Mouse (Mus musculus): Measurements from ENCODE around the gene Ddx42. TPM values are rescaled to one million over a fixed set of nuclear protein-coding genes. Genes with fewer than 3 reads are reported as not detected.
"Not testable (repeated sequence)": the region's sequence is repeated elsewhere in the genome, so short reads cannot be mapped to it uniquely, and the experiment has no call there.

The Ddx42 gene
- total RNA-seq, 2 experiments from 2014 or later = 64.4 to 68.0 TPM

DNA sequence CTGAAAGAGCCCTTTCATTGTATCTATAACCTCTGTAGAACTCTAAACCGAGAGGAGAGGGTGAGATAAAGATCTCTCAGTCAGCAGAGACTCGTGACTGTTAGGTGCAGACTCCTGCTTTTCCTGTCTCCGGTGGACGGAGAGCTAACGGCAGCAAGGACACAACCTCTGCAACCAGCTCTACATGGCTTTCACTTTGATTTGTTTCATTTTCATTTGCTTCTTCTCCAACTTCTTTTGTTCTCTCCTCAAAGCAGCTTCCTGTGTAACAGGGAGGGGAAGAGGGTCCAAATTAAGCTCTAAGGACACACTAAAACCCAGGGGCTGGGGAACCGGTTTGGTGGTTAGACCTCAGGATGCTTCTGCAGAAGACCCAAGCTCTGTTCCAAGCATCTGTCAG lies 16.0 kb upstream of the Ddx42 start:
- DNase-seq (ENCODE audit: low spot score in 2 of 2) = no peak

DNA sequence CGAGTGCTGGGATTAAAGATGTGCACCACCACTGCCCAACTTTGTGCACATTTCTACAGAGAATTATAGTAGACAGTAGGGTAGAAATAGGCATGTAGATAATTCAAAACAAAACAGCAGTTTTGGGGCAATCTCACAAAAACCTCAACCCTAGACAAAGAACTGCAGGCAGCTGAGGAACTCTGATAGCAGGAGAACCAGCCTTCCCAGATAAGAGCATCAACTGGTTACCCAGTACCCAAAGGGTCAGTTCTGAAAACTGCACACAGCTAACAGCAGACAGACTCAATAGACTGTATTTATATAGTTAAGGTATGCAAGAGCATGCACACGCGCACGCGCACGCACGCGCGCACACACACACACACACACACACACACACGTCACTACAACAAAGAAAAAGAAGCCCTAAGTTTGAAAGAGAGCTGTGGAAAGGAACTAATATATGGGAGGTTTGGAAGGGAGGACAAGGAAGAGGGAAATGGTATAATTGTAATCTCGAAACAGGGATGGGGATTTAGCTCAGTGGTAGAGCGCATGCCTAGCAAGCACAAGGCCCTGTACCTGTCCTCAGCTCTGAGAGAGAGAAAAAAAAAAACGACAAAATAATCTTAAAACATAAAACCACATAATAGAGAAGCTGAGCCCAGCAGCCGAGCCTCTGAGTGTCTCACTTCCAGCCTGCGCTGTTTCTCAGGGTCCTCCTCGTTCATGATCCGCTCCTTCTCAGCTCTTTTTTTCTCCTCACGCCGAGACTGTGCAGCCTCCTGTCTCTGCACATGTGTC lies 15.2 kb upstream of the Ddx42 start:
- no peak for DNase-seq (ENCODE audit: low spot score in 2 of 2)

- DNase-seq (ENCODE audit: low spot score in 2 of 2) = no peak
Measured at GRCm38 (mm10) chr11:106202123-106202465, 14.6 kb upstream of the Ddx42 start, which contains the start of gene Strada. TSS of gene Strada (minus strand) at chr11:106202168.

- no peak for DNase-seq (ENCODE audit: low spot score in 2 of 2)
Measured at GRCm38 (mm10) chr11:106212771-106213170, 4.0 kb upstream of the Ddx42 start.

DNA sequence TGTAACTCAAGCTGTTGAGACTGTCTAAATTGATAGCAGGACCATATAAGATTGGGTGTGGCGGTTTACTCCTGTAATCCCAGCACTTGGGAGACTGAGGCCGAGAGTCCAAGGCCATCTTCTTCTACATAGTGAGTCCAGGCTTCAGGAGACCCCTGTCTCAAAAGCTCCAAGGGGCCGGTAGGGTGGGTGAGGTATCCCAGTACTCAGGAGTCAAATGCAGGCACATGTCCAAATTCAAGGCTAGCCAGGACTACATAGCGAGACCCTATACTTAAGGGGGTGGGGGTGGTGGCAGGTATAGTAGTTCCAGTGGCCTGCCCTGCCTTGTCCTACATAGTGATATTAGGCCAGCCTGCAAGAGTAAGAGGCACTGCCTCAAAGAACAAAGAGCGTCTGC lies 1.9 kb upstream of the Ddx42 start:
- no peak for DNase-seq (ENCODE audit: low spot score in 2 of 2)

DNA sequence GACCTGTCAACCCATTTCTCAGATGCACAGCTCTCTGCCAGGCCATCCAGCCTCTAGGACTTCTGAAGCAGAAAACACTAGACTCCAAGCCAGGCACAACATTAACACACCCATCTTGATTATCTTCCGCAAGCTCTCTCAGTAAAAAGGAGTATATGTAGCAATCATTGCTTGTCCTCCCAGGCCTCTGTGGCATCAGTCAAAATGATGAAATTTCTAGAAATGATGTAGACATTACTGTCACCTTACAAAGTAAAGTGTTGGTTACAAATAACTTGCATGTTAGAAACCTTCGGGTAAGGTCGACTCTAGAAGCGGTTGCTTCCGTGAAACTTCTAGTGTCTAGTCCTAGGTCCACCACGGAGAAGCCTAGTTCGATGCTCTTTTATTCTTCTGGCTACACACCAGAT lies 1.3 kb upstream of the Ddx42 start:
- no peak for DNase-seq (ENCODE audit: low spot score in 2 of 2)

- peak; percentile 95 to 97 for DNase-seq (ENCODE audit: low spot score in 2 of 2)
Measured at GRCm38 (mm10) chr11:106215927-106216729, 598 bp upstream of the Ddx42 start, which contains the start of gene Ccdc47. TSS of gene Ccdc47 (minus strand) at chr11:106216344.

GRCm38 (mm10) chr11:106220603-106221002 lies 3.9 kb downstream of the Ddx42 start:
- no peak for DNase-seq (ENCODE audit: low spot score in 2 of 2)

DNA sequence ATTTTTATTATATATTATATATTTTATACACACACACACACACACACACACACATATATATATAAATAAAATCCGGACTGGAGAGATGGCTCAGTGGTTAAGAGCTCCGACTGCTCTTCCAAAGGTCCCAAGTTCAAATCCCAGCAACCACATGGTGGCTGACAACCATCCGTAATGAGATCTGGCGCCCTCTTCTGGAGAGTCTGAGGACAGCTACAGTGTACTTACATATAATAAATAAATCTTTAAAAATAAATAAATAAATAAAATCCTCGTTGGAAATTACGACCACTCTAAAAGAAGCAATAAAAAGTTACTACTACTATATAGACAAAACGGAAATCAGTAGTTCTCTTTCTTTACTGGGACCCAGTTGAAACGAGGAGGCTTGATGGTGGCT lies 17.3 kb downstream of the Ddx42 start:
- not testable (repeated sequence) for DNase-seq (ENCODE audit: low spot score in 2 of 2)

GRCm38 (mm10) chr11:106246834-106247233 lies 30.1 kb downstream of the Ddx42 start:
- no peak for DNase-seq (ENCODE audit: low spot score in 2 of 2)

- DNase-seq (ENCODE audit: low spot score in 2 of 2) = no peak
Measured at GRCm38 (mm10) chr11:106249326-106249725, 32.6 kb downstream of the Ddx42 start.

DNA sequence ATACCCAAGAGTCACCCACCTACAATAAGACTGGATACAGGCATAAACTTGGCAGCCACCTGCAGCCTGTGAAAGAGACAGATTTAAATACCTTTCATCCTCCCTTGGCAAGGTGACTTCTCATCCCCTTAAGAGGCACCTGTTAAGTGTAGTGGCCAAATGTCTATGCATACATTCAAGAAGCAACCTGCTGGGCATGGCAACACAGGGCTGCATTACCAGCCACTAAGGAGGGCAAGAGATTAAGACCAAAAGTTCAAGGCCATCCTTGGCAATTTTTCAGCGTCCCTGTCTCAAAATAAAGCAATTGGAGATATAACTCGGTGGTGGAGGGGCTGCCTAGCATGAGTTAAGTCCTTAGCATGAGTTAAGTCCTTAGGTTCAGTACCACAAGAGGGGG lies 38.0 kb downstream of the Ddx42 start:
- DNase-seq (ENCODE audit: low spot score in 2 of 2) = no peak

GRCm38 (mm10) chr11:106255174-106255573 lies 38.4 kb downstream of the Ddx42 start:
- no peak for DNase-seq (ENCODE audit: low spot score in 2 of 2)

GRCm38 (mm10) chr11:106255685-106256451 lies 39.1 kb downstream of the Ddx42 start, which contains the start of the genes Ftsj3 and Psmc5:
TSS of gene Ftsj3 (minus strand) at chr11:106256079.
TSS of gene Psmc5 (plus strand) at chr11:106256154.
- peak; percentile 98 to 99 for DNase-seq (ENCODE audit: low spot score in 2 of 2)

- no peak for DNase-seq (ENCODE audit: low spot score in 2 of 2)
Measured at GRCm38 (mm10) chr11:106256775-106257174, 40.0 kb downstream of the Ddx42 start.

DNA sequence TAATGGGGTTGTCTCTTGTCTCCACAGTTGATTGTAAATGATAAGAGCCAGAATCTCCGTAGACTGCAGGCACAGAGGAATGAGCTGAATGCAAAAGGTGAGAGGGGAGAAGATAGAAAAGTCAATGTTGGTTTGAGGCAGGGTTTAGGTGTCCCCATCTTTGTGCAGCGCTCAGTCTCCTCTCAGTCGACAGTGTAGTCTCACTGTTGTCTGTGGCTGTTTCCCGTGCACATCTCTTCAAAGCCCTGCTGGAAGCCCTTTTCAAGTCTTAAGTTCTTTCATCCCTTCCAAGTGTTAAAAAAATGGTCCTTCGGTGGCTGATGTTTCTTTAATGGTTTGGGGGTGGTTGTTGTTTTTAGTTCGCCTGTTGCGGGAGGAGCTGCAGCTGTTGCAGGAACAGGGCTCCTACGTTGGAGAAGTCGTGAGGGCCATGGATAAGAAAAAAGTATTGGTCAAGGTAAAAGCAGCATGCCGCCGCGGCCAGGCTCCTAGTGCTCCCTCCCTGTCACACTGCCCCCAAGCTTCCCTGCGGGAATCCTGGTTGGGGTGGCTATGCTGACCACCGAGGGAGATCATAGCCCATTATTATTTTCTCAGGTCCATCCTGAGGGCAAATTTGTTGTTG lies 44.2 kb downstream of the Ddx42 start:
- DNase-seq (ENCODE audit: low spot score in 2 of 2) = no peak

DNA sequence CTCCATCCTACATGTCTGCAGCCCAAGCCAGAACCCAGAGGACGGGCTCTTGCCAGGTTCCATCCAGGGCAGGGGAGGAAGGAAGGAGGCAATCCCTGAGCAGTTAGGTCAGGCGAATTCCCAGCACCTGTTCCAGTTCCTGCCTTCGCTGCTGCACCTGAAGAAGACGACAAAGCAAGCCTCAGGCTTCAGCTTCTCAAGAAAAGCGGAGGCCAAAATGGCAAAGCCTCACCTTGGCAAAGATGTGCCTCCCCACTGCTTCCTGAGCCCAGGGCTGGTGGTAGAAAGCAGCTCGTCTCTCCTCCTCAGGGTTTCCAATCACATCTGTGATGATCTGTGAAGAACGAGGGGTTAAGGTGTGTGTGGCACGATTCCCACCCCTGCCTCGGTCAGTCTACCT lies 47.2 kb downstream of the Ddx42 start:
- DNase-seq (ENCODE audit: low spot score in 2 of 2) = no peak

DNA sequence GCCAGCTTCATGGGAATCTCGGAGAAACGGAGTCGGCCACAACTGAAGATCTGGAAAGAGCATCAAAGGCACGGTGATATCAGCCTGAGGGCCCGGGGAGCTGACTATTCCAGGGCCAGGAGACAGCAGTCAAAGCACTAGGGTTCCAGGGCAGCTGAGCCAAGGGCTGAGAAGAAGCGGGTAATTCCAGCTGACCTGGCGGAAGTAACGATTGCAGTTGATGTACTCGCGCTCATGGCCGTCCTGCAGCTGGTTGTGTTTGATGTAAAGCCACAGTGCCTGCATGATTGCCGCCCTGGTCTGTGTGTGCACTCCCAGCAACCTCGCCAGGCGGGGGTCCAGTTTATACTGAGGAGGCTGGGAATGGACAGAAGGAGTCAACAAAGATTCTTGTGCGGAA lies 48.3 kb downstream of the Ddx42 start:
- no peak for DNase-seq (ENCODE audit: low spot score in 2 of 2)

DNA sequence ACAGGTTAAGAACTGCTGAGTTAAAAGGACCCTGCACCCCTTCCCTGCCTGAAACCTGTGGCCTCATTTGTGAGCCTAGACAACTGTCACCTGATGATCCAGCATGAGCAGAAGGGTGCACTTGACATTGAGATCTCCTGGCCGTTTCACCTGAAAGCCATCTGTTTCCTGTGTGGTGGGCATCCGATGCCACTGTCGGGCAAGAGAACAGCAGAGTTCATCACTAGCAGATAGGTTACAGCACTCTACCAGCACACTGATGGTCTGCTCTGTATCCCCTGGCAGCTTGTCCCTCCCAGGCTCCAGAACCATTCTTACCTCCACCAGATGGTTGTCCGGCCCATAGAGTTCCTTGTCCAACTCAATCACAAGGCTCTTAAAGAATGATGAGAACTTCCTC lies 48.8 kb downstream of the Ddx42 start:
- DNase-seq (ENCODE audit: low spot score in 2 of 2) = no peak

DNA sequence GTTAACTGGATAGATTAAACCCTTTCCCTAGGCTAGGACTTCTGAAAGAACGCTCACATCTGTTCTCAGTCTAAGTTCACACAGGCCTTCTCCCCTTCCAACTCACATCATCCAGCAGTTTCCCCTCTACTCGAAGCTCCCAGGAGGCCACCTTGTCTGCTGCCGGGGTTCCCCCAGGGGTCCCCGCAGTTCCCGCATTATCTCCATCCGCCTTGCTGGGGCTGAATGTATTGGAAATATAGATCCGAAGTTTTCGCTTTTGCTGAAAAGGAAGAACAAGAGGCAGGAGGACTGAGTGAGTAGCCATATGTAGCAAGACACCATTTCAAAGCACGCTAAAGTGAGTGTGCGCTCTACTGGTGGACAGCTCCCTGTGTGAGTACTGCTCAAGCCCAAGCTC lies 49.7 kb downstream of the Ddx42 start:
- no peak for DNase-seq (ENCODE audit: low spot score in 2 of 2)

DNA sequence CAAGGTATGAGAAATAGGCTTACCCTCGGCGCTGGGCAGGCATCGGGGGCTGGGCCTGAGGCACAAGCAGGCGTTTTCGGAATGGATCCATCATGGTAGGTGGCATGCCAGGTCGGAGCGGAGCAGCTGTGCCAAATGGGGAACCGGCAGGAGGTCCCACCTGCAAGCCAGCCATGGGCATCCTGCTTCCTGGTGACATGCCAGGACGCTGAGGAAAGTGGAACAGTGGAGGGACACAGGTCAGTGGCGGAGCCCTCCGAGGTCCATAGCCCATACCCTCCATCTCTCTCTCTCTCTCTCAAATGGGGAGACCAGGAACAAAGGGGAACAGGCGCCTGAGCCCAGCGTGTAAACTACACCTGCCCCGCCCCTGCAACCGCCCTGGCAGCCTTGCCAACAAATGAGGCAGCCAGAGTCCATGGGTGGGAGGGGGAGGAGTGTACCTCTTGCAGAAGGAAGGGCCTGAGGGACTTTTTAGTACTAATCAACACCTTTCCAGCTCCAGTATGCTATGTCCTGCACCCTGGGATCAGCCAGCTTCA lies 50.7 kb downstream of the Ddx42 start:
- no peak for DNase-seq (ENCODE audit: low spot score in 2 of 2)

Measured in left cerebral cortex, adult 18-20 months (tissue).